Mouse (Mus musculus): ENCODE data around the gene Sdc1.

The Sdc1 gene

GRCm38 (mm10) chr12:8827014-8827715 lies 56.0 kb downstream of the Sdc1 start:
- DNase-seq (ENCODE audit: low read depth, low spot score): no peak

GRCm38 (mm10) chr12:8829032-8829660 lies 58.0 kb downstream of the Sdc1 start:
- no peak for DNase-seq (ENCODE audit: low read depth, low spot score)

GRCm38 (mm10) chr12:8829661-8830040 lies 58.5 kb downstream of the Sdc1 start:
- DNase-seq (ENCODE audit: low read depth, low spot score): no peak

DNA sequence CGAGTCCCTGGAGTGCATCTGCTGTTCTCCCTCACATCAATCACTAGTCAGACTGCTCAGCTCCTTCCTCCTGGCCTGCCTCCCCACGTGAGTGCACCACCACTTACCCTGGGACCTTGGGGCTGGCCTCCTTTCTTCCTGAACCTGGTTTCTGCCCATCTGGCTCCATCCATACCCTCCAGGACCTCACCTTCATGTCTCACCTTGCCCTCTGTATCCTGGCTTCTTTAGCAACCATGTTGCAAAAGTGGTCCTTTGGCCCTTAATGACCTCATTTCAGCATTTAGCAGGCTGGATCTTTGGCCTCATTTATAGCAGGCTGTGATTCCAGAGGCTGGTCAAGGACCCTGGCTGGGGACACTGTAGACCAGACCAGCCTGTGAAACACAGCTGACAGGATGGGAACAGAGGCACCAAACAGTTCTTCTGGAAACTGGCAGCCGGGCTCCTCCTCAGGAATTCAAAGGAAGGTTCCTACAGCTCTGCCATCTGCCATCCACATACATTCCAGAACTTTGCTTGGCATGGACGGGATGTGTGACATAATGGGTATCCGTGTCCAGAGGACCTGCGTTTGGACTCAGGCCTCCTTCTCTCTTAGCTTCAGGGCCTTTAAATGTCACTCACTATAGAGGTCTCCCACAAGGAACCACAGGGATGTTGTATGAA lies 60.0 kb downstream of the Sdc1 start:
- DNase-seq (ENCODE audit: low read depth, low spot score): no peak

GRCm38 (mm10) chr12:8831710-8832109 lies 60.6 kb downstream of the Sdc1 start:
- DNase-seq (ENCODE audit: low read depth, low spot score): no peak

DNA sequence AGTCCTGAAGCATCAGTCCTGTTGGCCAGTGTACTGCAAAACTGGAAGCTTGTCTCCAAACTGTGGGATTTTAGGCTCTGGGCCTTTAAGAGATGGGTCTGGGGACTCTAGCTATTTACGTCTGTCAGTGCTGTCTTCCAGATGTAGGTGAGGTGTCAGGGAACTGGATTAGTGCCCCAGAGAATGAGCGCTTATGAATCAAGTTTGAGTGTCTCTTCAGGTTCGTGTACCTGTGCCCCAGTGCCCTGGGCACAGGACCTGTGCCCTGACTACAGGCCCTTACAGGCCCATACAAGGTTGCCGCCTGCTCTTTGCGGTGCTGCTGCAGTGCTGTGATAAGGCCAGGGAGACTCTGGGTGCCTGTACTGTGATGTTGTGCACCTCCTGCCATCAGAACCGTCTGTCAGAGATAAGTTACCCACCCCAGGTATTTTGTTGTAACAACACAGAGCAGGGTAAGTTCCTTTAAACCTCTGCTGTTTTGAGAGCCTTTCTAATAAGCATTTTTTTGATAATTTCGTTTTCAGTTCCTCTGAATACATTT lies 69.7 kb downstream of the Sdc1 start:
- no peak for DNase-seq (ENCODE audit: low read depth, low spot score)

DNA sequence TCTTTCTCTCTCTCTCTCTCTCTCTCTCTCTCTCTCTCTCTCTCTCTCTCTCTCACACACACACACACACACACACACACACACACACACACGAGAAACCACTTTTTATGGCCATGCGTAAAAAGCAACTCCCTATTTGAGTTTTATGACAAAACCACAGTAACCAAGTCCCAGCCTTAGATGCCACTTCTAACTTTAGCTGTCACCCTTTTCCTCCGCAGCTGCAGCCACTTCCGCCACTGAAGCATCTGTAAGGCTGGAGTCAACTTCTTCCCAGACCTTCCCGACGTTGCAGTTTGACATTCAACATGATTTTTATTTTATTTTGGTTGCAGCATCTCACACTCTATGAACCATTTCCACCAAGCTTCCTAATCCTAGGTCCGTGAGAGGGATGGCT lies 71.6 kb downstream of the Sdc1 start:
- DNase-seq (ENCODE audit: low read depth, low spot score): no peak

Data from forelimb bud, embryonic 11.5 days (tissue).